Mouse (Mus musculus) megakaryocyte progenitor cell, adult 5-6 weeks (primary cell): ENCODE results near the gene Kiz. TPM values are rescaled to one million over a fixed set of nuclear protein-coding genes. Genes with fewer than 3 reads are reported as not detected.

Experiments
- ATAC-seq: replicated peaks from 2 replicates; pipeline ENCODE4 v1.8.0; 2016; ENCODE audit warnings: mild to moderate bottlenecking, moderate TSS enrichment, inconsistent platforms; ENCODE audit not compliant: poor library complexity
- total RNA-seq, 2 experiments: library from RNA; stranded (forward) in 1 of 2; stranded (reverse) in 1 of 2; fragments of 157-497, 149-512 nt in 1 of 2; fragments of 200-1000 nt in 1 of 2; gene quantifications; 2 replicates each; pipeline versions ENCODE4 v1.2.3 to v1.2.4; 2015 to 2017

The Kiz gene
- total RNA-seq, 2 experiments from 2014 or later = 21.2 to 35.2 TPM

- peak; percentile 99 for ATAC-seq
These were observed 103.5 kb downstream of the Kiz start for GRCm38 (mm10) chr2:146958951-146959821.

- ATAC-seq = no peak
These were observed 119.4 kb downstream of the Kiz start for GRCm38 (mm10) chr2:146975024-146975423.

DNA sequence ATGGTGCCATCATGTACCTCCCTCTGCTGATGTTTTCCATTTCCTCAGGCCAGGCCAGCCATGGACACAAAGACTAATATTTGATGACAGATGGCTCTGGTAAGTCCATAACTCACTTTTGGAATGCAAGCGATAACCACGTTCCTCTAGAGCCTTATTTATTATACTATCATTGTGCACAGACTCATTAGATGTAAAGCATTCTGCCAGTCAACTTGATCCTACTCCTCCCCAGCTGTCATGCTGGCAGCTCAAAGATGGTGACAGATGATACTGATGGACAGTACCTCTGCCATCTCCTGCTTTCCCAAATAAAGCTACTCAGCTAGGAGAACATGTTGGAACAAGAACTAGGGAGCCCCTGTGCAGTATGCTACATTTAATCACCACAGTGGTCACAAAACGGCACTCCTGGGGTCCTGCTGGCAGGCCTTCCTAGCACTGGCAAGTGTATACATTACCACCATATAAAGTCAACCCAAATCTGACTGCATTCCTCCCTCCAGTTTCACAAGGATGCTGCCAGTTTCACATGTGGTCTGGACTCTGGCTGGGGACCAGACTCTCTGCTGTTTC is 119.9 kb downstream of the Kiz start:
- no peak for ATAC-seq

GRCm38 (mm10) chr2:146982786-146983185 is 127.1 kb downstream of the Kiz start:
- no peak for ATAC-seq

- ATAC-seq = no peak
These were observed 129.2 kb downstream of the Kiz start for GRCm38 (mm10) chr2:146984831-146985230.

- no peak for ATAC-seq
These were observed 130.1 kb downstream of the Kiz start for GRCm38 (mm10) chr2:146985807-146986206.

GRCm38 (mm10) chr2:146986429-146986828 is 130.8 kb downstream of the Kiz start:
- no peak for ATAC-seq

GRCm38 (mm10) chr2:147007265-147007664 is 151.6 kb downstream of the Kiz start:
- ATAC-seq = no peak

DNA sequence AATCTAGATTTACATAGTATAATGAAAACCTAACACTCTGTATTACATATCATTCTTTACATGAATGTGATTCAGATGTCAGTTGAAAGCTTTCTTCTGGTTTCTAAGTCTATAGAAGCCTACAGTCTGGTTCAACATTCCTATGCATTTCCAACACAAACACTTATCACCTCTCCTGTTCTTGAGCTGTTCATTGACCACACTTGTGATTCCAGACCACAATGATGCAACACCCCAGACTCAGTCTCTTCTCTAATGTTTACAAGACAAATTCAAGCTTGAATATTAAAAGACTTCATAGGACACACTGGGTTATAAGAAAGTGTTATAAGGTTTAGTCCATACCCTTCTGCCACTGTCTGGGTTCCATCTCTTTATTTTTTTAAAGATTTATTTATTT is 153.4 kb downstream of the Kiz start:
- no peak for ATAC-seq

GRCm38 (mm10) chr2:147010141-147010540 is 154.5 kb downstream of the Kiz start:
- ATAC-seq = 0 out of 2 replicates have a peak, but pooled peaks have one; percentile 5

DNA sequence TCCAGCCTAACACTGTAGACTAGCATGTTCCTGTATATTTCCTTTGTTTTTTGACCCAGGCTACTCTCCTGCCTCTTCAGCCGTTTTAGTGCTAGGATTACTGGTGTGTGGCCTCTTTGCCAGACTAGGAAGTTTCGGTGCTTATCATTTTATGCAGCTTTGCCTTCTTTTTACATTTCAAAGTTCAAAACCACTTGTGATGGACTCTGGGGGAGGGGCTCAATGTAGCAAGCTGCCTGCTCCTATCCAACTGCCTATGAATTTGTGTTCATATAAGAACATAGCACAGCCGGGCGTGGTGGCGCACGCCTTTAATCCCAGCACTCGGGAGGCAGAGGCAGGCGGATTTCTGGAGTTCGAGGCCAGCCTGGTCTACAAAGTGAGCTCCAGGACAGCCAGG is 155.3 kb downstream of the Kiz start:
- ATAC-seq = no peak

- ATAC-seq = peak; percentile 19
These were observed 155.9 kb downstream of the Kiz start for GRCm38 (mm10) chr2:147011474-147012140.

DNA sequence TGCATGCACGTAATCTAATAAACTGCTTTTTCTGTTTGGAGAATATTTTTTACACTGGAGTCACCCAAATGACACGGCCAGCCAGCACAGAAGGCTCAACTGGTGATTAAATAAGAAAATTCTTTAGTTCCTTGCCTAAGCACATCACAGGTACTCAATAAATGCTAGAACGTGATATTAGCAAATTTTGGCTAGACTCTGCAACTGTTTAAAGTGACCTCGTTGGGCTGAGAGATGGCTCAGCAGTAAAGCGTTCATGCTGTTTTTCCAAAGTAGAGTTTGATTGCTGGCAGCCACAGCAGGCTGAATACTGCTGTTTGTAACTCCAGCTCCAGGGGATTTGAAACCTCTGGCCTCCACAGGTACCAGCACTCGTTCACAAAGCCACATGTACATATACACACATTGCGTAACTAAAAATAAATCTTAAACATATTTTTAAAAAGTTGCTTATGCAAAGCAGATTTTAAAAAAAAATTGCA is 156.5 kb downstream of the Kiz start:
- ATAC-seq = no peak

DNA sequence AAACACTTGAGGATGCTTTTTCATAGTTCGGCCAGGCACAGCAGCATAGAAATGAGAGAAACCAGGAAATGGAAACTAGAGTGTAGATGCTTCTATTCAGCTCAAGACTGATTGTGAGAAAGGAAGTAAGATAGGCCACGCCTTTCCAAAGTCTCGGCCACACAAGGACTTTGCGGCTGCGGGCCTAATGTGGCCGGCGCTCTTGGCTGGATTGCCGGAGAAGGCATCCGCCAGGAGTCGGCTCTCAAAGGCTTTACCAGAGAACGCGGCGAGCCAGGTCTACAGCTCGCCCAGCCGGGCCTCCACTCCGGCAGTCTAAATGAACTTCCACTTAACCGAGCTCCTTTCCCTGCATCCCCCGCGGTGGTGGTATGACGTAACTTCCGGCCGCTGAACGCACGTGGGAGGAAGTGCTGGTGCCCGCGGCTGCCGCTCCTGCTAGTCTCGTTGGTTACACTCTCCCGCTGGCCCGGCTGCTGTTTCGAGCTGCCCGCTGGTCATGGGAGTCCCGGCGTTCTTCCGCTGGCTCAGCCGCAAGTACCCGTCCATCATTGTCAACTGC is 157.0 kb downstream of the Kiz start, which contains the start of gene Xrn2:
Gene Xrn2, plus strand, starts transcription at position 374 of the 562 bp plus-strand sequence.
- peak; percentile 74 for ATAC-seq

DNA sequence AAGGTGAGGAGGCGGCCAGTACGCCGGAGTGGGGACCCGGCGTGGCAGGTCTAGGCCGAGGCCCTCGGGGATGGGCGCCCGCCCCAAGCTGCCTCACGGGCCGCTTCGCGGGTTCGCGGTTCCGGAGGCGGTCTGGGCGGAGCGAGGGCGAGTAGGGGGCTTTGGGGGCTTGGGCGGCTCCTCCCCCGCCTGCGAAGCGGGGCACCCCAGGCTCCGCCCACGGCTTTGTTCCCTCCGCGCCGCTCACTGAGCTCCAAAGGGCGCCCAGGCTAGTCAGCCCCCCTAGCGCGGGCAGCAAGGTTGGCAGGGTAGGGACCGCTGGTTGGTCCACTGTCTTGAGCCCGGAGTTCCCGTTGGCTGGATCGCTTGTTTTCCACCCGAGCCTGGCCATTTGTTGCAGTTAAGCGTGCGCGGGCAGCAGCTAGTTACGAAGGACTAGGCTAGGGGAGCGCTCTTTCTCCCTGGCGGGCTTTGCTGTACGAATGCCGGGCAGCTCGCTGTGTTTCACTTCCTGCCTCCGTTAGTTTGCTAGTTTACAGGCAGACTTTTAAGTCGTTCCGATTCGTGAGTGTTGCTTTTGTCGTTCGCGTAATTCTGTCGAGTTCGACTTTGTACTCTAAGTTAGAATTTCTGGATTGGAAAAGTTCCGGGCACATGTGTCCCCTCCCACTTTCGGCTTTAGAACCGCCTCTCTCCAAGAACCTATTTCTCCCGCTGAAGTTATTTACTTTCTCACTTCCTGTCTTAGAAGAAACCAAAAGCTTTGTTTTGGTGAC is 157.7 kb downstream of the Kiz start:
- peak; percentile 55 for ATAC-seq

DNA sequence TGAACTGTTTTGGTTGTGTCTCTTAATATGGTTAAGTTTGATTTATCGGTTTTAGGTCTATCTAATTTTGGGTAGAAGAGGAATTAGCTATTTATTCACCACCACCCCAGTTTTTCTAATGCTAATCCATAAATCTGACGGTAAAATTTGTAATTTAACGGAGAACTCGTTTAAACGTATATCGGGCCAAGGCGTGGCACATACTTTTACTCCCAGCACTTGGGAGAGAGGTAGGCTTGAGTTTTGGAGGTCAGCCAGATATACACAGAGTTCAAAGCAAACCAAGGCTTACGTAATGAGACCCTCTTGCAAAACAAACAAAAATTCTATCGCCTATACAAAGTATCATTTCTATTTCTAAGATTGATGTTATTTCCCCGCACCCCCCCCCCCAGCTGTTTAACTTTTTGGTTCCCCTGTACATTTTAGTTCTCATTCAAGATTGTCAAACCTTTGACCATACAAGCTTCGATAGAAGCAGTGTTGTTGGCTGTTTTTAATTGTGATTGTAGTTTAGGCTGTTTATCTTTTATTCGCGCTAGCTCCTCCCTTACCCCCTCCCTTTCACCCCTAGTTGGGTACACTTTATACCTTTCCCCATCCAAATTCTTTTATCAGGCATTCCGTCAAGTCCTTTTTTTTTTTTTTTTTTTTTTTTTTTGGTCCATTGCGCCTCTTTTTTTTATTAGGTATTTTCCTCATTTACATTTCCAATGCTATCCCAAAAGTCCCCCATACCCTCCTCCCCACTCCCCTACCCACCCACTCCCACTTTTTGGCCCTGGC is 158.6 kb downstream of the Kiz start:
- ATAC-seq = no peak
